8 mouse cellular contexts compared by ENCODE assay signal in the genomic region with DNA sequence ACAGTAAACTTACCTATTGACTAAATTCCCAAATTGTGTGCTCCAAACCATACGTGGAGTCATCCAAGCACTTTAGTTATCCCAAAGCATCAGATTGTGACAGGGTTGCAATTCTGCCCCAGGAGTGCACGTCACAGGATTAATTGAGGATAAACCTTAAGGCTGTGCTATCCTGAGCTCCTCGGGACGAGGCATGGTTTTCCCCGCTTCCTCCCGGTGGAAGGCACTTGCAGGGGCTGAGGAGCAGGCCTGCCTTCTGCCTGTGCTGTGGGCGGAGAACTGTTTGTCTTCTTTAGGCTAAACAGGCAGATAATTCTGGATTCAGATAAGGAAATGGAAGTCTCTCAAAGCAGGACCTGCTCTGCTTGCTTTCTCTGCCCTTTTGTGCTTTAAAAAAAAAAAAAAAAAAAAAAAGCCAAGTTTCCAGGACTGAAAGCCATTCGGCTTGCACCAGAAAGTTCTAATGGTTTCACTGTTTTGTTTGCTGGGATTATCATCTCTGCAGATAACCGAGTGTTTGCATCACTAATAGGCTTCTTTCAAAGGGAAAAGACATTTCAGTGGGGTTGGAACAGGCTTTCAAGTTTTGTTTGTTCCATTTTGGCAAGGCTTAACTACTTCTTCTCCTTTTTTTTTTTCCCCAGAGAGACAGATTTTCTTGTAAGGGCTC. TPM values are rescaled to one million over a fixed set of nuclear protein-coding genes. Genes with fewer than 3 reads are reported as not detected.
DNase-seq lines count a peak whose midpoint lies in the region; ATAC-seq and TF ChIP-seq lines count a peak whose summit lies in the region.

No protein-coding gene starts in this region.

- no peak for ATAC-seq in intestine, embryonic 14.5 days (replicated peaks; ENCODE audit: low FRiP score, low TSS enrichment, low read depth)
- no peak for ATAC-seq in midbrain, embryonic 15.5 days (replicated peaks)

- H3K9ac ChIP-seq in liver, adult 2 months (ENCODE audit: low read depth, low read length): no peak overlapping the region
- H3K9ac ChIP-seq in intestine, embryonic 14.5 days (ENCODE audit: low read length): no peak overlapping the region
- no peak overlapping the region for H3K9ac ChIP-seq in midbrain, embryonic 15.5 days

- WGBS in liver, adult 2 months: 38% methylated on average over 9 of the region's 9 CpGs
- WGBS in intestine, embryonic 14.5 days: 19% methylated on average over 9 of the region's 9 CpGs
- WGBS in midbrain, embryonic 15.5 days: 15% methylated on average over 9 of the region's 9 CpGs

- H3K27ac ChIP-seq in liver, adult 2 months (replicated peaks; ENCODE audit: insufficient read depth, low read depth, low read length): peak overlapping the region; percentile 9; the same call in 1 of the 2 replicates
- H3K27ac ChIP-seq in intestine, embryonic 14.5 days (ENCODE audit: low read depth): peak overlapping the region; percentile 97
- H3K27ac ChIP-seq in midbrain, embryonic 15.5 days: 0 out of 2 replicates have a peak overlapping the region, but pooled peaks have one; percentile 34

- H3K36me3 ChIP-seq in liver, adult 2 months (ENCODE audit: control insufficient read depth, insufficient read depth, low read length): no peaks in the 10 kb centered on the region
- no peaks in the 10 kb centered on the region for H3K36me3 ChIP-seq in intestine, embryonic 14.5 days (ENCODE audit: control insufficient read depth, insufficient read depth, low read length)
- H3K36me3 ChIP-seq in midbrain, embryonic 15.5 days (replicated peaks): no peaks in the 10 kb centered on the region

- peaks cover 20% of the 10 kb centered on the region; the same call in 1 of the 2 replicates for H3K79me2 ChIP-seq in liver, adult 2 months (ENCODE audit: control insufficient read depth, insufficient read depth, low read length)

- H3K4me1 ChIP-seq in liver, adult 2 months (ENCODE audit: control insufficient read depth, insufficient read depth, low read length): peaks cover 5% of the 10 kb centered on the region
- peaks cover 7% of the 10 kb centered on the region for H3K4me1 ChIP-seq in intestine, embryonic 14.5 days (replicated peaks; ENCODE audit: control insufficient read depth, insufficient read depth, low read length)
- peaks cover 34% of the 10 kb centered on the region for H3K4me1 ChIP-seq in midbrain, embryonic 15.5 days

- TF ChIP-seq POLR2A in liver, adult 2 months (IDR thresholded peaks at IDR 0.05; ENCODE audit: extremely low read depth, insufficient read depth, low read length): no peak

- no peak for TF ChIP-seq CTCF in liver, adult 2 months (IDR thresholded peaks at IDR 0.05; ENCODE audit: low read depth, low read length)

- H3K4me2 ChIP-seq in intestine, embryonic 14.5 days (ENCODE audit: low read length): peak overlapping the region; percentile 86
- 0 out of 2 replicates have a peak overlapping the region, but pooled peaks have one; percentile 80 for H3K4me2 ChIP-seq in midbrain, embryonic 15.5 days

- peak; percentile 42 for DNase-seq in liver, adult 2 months (ENCODE audit: extremely low read depth, low read depth, low spot score)
- DNase-seq in liver: no peak
- peak; percentile 22 for DNase-seq in embryo, embryonic 11 days
- peak; percentile 73 for DNase-seq in intestine, embryonic 14.5 days (ENCODE audit: low spot score)
- no peak for DNase-seq in cerebellum, adult 18-20 months
- no peak for DNase-seq in right cerebral cortex, postnatal 14 days
- DNase-seq in layer of hippocampus, postnatal 10 days (ENCODE audit: low spot score in 2 of 2): no peak

- H3K9me3 ChIP-seq in intestine, embryonic 14.5 days (ENCODE audit: control insufficient read depth, low read length): no peaks in the 10 kb centered on the region
- no peaks in the 10 kb centered on the region for H3K9me3 ChIP-seq in midbrain, embryonic 15.5 days

- no peaks in the 10 kb centered on the region for H3K27me3 ChIP-seq in liver, adult 2 months (ENCODE audit: control insufficient read depth, insufficient read depth, low read length)
- H3K27me3 ChIP-seq in intestine, embryonic 14.5 days (replicated peaks; ENCODE audit: control insufficient read depth, insufficient read depth, low read length): no peaks in the 10 kb centered on the region
- no peaks in the 10 kb centered on the region for H3K27me3 ChIP-seq in midbrain, embryonic 15.5 days (replicated peaks)

- H3K4me3 ChIP-seq in liver, adult 2 months (ENCODE audit: insufficient read depth, low read depth, low read length): no peak overlapping the region
- H3K4me3 ChIP-seq in intestine, embryonic 14.5 days (ENCODE audit: low read depth, low read length): peak overlapping the region; percentile 92; the same call in 1 of the 2 replicates
- H3K4me3 ChIP-seq in midbrain, embryonic 15.5 days: no peak overlapping the region

RNA-seq across cellular contexts. Expression of a gene that starts 0.9 kb away (rescaled TPM):
- 22.9 and 23.6 TPM in 2 replicates for total RNA-seq in liver, adult 2 months (2014; rRNA removed)
- 5.6 and 5.7 TPM in 2 replicates for polyA plus RNA-seq in liver, adult 2 months (2012; rRNA removed)
- polyA plus RNA-seq in intestine, embryonic 14.5 days (2014; fragmentation: Nextera tagmentation; extraction: Ambion mirVana): 31.2 and 33.3 TPM in 2 replicates
- polyA plus RNA-seq in midbrain, embryonic 15.5 days (2015; fragmentation: Nextera tagmentation; extraction: Ambion mirVana): 26.5 and 26.8 TPM in 2 replicates
- total RNA-seq in layer of hippocampus, postnatal 10 days (2021): 10 to 100 TPM; 72.8 to 78.3 TPM

Comparison
In these comparisons a context has a peak if more than half of its experiments do, and no peak if none do; other contexts are left out.
1. DNase-seq: peak in liver, adult 2 months (single experiment), embryo, embryonic 11 days (single experiment) and intestine, embryonic 14.5 days (single experiment); none in liver (single experiment), cerebellum, adult 18-20 months (0 of 2), right cerebral cortex, postnatal 14 days (single experiment) and layer of hippocampus, postnatal 10 days (0 of 2).
2. H3K27ac ChIP-seq: peak in every context shown above with its lines; median percentile 97 in intestine, embryonic 14.5 days; 34 in midbrain, embryonic 15.5 days; 9 in liver, adult 2 months.